Mouse (Mus musculus): ENCODE data around the gene Pde4d.

Gene Pde4d

GRCm38 (mm10) chr13:109169335-109169606 lies 719.5 kb downstream of the Pde4d start:
- no peak for DNase-seq (ENCODE audit: low read depth, low spot score)

GRCm38 (mm10) chr13:109171688-109172087 lies 721.9 kb downstream of the Pde4d start:
- DNase-seq (ENCODE audit: low read depth, low spot score): no peak

- no peak for DNase-seq (ENCODE audit: low read depth, low spot score)
These were observed 725.5 kb downstream of the Pde4d start for GRCm38 (mm10) chr13:109175281-109175680.

DNA sequence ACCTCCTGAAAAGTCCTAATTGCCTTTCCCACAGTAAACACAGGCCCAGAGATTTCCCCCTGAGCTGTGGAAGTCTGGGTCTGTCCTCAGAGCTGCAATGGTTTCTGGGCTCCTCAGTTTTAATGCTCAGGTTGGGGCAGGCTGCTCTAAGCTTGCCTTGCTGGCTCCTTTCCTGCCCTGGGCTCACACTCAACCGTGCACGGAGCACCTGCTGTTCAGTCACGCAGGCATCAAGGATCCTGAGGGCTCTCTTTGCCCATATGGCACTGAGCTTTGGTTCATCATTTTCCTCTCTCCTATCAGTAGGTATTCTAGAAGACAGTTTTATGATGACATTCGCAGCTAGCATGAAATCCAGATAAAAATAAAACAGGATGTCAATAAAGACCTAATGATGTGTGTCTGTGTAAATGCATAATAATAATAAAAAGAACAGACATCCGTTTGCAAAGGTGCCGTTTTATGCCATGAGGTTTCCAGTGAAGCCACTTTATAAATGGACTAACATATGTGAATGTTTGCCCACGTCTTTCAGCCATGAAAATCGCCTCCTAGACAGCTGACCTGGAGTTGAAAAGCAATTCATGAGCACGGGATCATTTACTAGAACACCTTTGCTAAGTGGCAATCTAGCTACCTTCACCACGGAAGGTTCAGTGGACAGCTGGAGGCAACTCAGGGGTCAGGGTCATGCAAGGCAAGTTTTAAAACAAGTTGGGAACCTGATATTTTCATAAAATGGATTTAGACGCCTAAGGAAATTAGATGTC lies 726.3 kb downstream of the Pde4d start:
- DNase-seq (ENCODE audit: low read depth, low spot score): no peak

DNA sequence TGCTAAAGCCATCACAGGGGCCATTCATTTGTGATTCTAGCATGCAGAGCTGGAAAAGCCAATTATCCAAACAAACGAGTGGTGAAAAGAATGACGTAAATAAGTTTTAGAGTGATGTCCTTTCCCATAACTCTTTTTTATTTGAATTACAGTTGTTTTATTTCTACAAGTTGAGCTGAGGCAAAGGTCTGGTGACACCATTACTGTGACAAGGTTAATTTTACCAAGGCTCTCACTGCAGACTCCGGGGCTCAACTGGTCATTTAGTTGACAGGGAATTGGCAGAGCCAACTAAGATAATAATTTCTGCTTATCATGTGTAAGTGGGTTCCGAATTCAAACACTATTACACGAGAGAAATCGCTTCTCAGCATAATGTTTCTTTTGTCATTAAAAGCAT lies 731.6 kb downstream of the Pde4d start:
- DNase-seq (ENCODE audit: low read depth, low spot score): no peak

DNA sequence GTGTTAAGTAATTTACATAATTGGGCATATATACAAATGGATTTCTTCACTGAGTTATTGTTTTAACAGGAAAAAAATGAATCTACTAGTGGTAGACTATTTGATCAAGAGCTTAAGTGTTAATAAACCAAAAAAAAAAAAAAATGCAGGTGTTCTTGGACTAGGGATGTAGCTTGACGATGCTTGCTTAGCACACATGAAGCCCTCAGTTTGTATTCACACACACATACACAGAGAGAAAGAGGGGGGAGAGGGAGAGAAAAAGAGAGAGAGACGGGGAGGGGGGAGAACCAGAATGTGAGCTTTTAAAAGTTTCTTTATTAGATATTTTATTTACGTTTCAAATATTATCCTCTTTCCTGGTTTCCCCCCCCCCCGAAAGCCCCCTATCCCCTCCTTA lies 740.9 kb downstream of the Pde4d start:
- DNase-seq (ENCODE audit: low read depth, low spot score): no peak

DNA sequence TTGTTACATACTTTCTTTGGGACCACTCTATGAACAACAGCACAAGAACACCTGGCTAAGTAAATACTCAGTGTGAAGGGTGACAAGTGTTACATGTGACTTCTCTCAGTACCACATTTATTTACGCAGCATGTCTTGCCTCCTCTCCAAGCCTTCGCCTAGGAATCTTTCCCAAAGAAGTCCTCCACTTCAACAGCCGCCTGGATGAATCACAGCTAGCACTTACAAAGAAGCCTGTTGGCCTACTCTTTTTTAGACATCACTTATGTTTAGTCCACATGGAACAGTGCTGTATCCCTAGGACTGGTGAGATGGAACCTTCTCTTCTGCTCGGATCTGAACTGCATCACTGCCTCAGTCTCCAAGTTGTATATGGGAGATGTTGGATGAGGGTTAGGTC lies 741.4 kb downstream of the Pde4d start:
- no peak for DNase-seq (ENCODE audit: low read depth, low spot score)

DNA sequence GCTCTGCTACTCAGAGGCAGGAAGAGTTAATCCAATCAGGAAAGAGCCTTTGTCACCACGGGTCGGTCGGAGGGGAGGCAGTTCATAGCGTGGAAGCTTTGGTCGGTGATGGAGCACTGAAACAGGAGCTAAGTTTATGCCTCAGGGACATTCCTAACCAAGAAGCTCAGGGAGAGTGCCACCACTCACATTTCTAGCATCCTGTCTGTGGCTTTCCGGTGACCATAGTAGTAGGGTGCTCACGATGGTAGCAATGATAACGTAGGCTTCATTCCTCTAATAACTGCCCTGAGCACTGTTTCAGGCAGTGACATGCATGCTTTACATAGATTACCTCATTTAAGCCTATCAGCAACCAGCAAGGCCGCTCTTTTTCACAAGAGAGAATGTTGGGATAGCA lies 755.8 kb downstream of the Pde4d start:
- DNase-seq (ENCODE audit: low read depth, low spot score): no peak

DNA sequence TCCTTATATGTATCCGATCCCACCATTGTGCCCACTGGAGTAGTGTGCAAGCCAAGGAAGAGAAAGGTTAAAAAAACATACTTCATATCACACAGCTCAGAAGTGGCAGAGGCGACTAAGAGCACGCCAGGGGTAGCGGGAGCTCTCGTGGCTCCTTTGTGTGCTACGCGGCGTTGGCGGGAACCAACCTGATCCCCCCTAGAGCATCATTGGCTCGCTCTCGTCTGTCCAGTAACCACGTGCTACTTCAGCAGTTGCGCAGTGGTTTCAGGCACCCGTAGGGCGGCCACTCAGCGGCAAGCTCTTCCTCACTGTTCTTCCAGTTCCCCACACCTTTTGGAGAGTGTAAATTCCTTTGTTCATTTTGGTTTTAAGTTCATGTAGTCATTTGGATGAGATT lies 758.9 kb downstream of the Pde4d start:
- peak; percentile 53 for DNase-seq (ENCODE audit: low read depth, low spot score)

- DNase-seq (ENCODE audit: low read depth, low spot score): peak; percentile 55
These were observed 759.7 kb downstream of the Pde4d start for GRCm38 (mm10) chr13:109209413-109209812.

GRCm38 (mm10) chr13:109210403-109210802 lies 760.7 kb downstream of the Pde4d start:
- DNase-seq (ENCODE audit: low read depth, low spot score): peak; percentile 67

GRCm38 (mm10) chr13:109211471-109211870 lies 761.7 kb downstream of the Pde4d start:
- no peak for DNase-seq (ENCODE audit: low read depth, low spot score)

DNA sequence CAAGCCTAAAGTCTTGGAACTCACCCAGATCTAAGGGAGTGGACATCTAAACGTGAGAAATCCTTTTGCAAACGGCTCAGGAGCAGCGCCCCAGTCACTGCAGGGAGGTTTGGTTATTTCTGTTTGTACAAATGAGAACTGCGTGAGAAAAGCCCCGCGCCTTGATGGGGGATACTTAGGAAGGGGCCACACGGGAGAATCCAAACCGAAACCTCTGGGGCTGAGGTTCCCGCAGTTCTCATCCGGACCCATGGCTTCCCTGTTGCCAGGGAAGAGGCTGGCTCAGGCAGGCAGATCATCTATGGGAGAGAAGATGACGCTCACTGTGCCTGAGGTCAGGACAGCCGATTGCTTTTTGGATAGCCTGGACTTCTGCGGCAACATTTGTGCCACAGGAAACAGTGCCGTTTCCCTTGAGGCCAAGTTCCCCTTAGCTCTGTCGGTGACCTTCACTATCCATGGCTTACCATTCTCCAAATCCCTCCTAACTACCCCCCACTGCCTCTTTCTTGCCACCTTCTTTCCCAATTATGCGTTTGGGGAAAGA lies 762.3 kb downstream of the Pde4d start:
- no peak for DNase-seq (ENCODE audit: low read depth, low spot score)

DNA sequence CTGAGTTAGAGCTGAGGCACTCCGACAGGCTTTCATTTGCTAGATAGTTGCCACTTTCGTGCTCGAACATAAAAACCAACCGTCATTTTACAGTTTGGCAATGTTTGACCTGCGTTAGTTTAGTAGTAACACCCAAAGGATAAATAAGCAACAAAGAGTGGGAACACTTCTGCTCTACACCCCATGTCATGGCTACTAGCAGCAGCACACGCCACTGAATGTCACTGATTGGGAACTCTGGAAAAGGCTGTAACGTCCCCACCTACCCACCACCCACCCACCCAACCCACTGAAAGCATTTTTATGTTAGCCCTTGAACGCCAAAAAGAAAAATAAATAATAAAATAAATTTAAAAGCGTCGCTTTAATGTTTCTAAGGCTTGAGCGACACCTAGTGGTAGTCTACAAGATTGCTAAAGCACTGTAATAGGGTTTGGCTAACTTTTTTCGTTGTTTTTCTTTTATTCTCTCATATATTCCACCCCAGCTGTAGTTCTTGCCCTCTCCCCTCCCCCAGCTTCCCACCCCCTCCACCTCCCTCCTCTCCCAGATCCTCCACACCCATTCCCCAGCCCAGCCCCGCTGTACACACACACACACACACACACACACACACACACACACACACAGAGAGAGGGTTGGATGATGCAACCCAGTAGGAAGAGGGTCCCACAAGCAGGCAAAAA lies 763.2 kb downstream of the Pde4d start:
- peak; percentile 39 for DNase-seq (ENCODE audit: low read depth, low spot score)

GRCm38 (mm10) chr13:109219019-109219725 lies 769.4 kb downstream of the Pde4d start:
- DNase-seq (ENCODE audit: low read depth, low spot score): no peak

DNA sequence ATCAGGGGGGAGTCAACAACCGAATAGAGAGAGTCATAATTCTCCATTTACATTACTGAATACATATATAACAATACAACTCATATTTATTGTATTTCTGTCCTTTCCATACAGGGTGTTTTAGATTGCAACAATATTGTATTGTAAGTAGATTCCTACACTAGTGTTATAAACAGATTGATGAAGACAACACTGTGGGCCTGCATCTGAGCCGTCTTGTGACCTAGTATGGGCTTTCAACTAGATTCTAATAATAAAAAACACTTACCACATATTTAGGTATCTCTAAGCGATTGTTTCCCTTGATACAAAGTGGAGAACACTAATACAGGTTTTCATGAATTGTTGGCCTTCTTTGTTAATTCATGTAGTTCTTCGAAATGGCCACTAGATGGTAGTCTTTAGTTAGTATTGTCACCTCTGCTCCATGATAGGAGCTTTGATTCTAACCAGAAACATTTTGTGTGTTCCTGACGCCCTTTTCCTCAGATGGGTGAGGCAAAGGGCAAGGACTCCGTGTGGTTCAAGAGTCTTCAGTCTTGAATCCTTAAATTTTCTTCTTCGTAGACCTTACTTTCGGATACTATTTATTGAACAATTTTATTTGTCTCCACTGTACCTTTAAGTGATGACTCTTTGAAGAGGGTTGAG lies 779.3 kb downstream of the Pde4d start:
- DNase-seq (ENCODE audit: low read depth, low spot score): peak; percentile 70

DNA sequence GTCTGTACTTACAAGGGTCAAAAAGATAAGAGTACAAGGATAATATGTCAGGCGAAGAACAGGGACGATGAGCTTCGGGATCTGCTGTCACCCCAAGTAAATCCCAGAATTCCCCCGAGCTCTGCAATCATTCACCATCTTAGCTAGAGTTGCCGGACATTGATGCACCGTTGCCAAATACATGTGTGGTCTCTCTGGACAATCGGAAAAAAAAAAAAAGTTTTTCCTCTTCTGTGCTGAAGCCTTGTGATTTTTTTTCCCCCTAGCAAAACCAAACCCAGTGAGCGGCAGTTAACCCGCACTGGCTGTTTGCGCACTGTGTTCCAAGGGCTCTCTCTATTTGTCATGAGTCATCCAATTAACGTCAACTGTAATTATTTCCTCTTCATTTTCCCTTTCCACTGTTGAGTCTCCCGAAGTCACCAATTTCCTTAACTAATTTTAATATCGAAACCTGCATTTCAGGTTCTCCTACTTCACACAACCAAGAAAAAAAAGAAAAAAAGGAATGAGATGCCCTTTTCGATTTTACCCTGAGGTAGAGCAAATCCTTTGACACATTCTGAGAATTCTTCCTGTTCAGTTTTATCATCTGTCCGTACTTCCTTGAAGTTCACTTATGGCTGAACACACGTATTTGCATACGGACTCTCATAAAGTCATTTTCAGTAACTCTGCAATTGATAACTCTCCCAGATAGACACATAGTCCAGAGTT lies 780.0 kb downstream of the Pde4d start:
- DNase-seq (ENCODE audit: low read depth, low spot score): no peak

DNA sequence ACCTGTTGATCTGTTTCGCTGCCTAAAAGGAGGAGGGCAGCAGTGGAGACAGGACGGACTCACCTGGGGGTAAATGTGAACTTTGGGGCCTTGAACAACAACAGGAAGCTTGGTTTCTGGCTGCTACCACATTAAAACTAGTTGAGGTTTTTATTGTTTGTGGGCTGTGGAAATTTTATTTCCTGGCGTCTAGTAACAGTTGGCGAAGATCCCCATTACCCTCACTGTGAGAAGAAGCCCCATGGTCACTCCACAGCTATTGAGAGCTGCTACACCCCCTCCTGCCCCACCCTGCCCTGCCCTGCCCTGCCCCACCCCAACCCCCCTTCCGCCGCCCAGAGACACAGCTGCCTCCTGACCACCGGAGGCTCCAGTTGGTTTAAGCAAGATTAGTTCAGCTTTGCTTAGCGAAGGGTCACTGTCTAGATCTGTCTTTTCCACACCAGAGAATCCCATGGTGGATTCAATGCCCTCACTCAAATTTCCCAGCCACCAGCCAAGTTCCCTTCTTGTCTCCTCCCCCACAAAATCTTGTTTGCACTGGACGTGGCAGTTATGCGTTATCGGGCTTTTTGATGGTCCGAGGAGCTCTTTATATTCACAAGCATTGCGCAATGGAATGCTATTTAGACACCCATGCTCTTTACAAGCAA lies 780.7 kb downstream of the Pde4d start:
- DNase-seq (ENCODE audit: low read depth, low spot score): peak; percentile 13

GRCm38 (mm10) chr13:109231848-109232460 lies 782.2 kb downstream of the Pde4d start:
- no peak for DNase-seq (ENCODE audit: low read depth, low spot score)

DNA sequence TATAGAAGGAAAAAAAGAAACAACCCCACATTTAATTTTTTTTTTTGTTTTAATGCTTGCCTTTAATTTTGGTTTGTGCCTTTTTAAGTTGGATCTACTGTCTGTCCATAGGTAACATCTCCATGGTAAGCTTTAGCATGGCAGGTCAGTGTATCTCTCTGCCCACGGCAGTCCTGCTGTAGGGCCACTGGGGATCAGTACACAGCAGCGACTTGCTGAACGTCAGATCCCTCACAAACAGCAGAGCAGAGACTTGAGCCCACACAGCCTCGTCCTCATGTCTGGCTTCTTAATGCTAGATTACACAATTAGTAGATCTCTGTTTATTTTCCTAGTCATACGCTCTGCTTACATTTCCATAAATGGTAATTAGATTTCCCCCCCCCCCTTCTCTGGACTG lies 782.8 kb downstream of the Pde4d start:
- no peak for DNase-seq (ENCODE audit: low read depth, low spot score)

Measured in ZHBTc4 (cell line).